Mouse (Mus musculus) intestine, embryonic 14.5 days (tissue): ENCODE measurements around the gene Gata5. TPM values are rescaled to one million over a fixed set of nuclear protein-coding genes. Genes with fewer than 3 reads are reported as not detected.
A peak's percentile ranks its signal among the peaks of the same experiment; 100 is the strongest.

Experiments
- ATAC-seq: fragments of 200-750 bp; cut with Nextera tagmentation; replicated peaks from 2 replicates; pipeline ENCODE4 v1.8.0; 2017; ENCODE audit warnings: low read depth, moderate number of reproducible peaks, moderate TSS enrichment, moderate library complexity; ENCODE audit not compliant: low FRiP score, low TSS enrichment
- DNase-seq: peaks from one replicate; pipeline ENCODE4 v3.0.0-alpha.2; 2018; ENCODE audit warnings: low spot score
- H3K27ac ChIP-seq: fragments of 300-500 bp; sonication (generic); 2 replicates; pipeline ENCODE4 v1.5.1; 2014; ENCODE audit warnings: low read depth, mild to moderate bottlenecking, control low read depth
- H3K27me3 ChIP-seq: fragments of 300-500 bp; sonication (generic); replicated peaks from 2 replicates; pipeline ENCODE4 v1.6.1; 2014; ENCODE audit warnings: low read length, control low read depth; ENCODE audit not compliant: control insufficient read depth, insufficient read depth
- H3K36me3 ChIP-seq: fragments of 300-500 bp; sonication (generic); 2 replicates; pipeline ENCODE4 v1.6.1; 2014; ENCODE audit warnings: low read length, control low read depth; ENCODE audit not compliant: control insufficient read depth, insufficient read depth
- H3K4me1 ChIP-seq: fragments of 300-500 bp; sonication (generic); replicated peaks from 2 replicates; pipeline ENCODE4 v1.6.1; 2014; ENCODE audit warnings: low read length, control low read depth, mixed read lengths; ENCODE audit not compliant: control insufficient read depth, insufficient read depth
- H3K4me2 ChIP-seq: fragments of 300-500 bp; sonication (generic); 2 replicates; pipeline ENCODE4 v1.6.1; 2014; ENCODE audit warnings: low read length
- H3K4me3 ChIP-seq: fragments of 300-500 bp; sonication (generic); 2 replicates; pipeline ENCODE4 v1.5.1; 2014; ENCODE audit warnings: low read depth, low read length, control low read depth, mixed read lengths
- H3K9ac ChIP-seq: fragments of 300-500 bp; sonication (generic); 2 replicates; pipeline ENCODE4 v1.6.1; 2014; ENCODE audit warnings: mild to moderate bottlenecking, low read length
- H3K9me3 ChIP-seq: fragments of 300-500 bp; sonication (generic); 2 replicates; pipeline ENCODE4 v1.6.1; 2016; ENCODE audit warnings: low read length, control low read depth; ENCODE audit not compliant: control insufficient read depth
- WGBS: fragments of 180-500 bp; shearing (Covaris S2); extraction: QIAGEN DNeasy Blood & Tissue Kit; methylation state at CpG from one replicate; pipeline ENCODE4 v1.1.7; 2014; 5-methylcytosine and 5-hydroxymethylcytosine counted together
- polyA plus RNA-seq: library from polyadenylated mRNA; unstranded; fragments of >200 nt; fragmentation: Nextera tagmentation; extraction: Ambion mirVana; gene quantifications from 2 replicates; pipeline ENCODE4 v1.2.1, GENCODE M21; 2014

The Gata5 gene
- polyA plus RNA-seq, 1 experiment from 2014 or later = 8.1 TPM

DNA sequence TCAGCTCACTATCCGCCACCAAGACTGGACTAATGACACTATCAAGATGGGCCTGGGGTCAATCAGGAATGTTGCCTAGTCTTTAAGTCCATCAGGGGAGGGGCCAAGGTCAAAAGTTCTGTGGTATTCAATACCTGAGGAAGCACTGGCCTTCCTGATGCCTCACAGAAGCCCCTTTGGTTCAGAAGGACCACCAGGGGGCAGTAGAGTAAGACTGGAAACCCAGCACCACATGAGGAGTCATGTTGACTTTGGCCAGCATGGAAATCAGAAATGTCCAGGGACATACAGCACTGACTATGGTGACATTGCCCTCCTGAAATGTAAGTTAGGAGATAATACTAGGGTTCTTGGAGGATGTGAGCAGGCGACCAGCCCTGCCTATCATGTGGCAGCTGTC, 16.2 kb upstream of the Gata5 start:
- H3K4me2 ChIP-seq = no peak overlapping the region
- H3K4me3 ChIP-seq = no peak overlapping the region
- no peaks in the 10 kb centered on the region for H3K9me3 ChIP-seq
- H3K27ac ChIP-seq = no peak overlapping the region
- no peaks in the 10 kb centered on the region for H3K36me3 ChIP-seq
- ATAC-seq (no peak), DNase-seq (no peak)
- no peaks in the 10 kb centered on the region for H3K4me1 ChIP-seq
- WGBS = 65% methylated on average over 2 of the region's 2 CpGs
- H3K9ac ChIP-seq = no peak overlapping the region
- no peaks in the 10 kb centered on the region for H3K27me3 ChIP-seq

DNA sequence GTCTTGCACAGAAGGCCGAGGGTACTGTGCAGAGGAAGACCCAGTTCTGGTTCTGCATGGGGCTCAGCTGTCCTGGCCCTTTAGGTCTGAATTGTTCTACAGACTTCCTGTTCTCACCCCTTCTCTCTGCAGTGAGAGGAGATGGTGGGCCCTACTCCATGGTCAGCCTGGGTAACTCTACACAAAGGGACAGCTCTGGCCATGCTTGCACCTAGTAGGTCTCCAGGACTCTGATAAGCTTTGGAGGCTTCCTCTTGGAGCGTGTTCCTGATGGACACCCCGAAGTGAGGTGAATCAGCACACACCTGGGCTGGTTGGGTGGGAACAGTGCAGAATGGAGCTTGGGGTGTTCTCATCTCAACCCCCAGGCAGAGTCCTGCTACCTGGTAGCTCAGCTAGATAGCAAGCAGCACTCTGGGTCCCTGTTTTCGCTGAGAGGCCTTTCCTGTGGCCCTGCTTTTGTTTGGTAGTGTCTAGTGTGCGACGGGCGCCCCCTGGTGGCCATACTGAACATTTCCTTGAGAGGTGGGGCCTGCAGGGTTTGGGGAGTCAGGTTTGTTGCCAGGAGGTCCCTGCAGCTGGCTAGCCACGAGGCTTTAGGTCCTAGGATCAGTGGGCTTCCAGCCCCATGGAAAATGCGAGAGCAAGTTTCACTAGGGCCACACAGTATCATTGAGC, 12.5 kb upstream of the Gata5 start:
- Histone ChIP-seq H3K4me2 (no peak overlapping the region), H3K9ac (no peak overlapping the region), H3K9me3 (no peaks in the 10 kb centered on the region), H3K36me3 (no peaks in the 10 kb centered on the region), H3K4me3 (no peak overlapping the region), H3K27ac (no peak overlapping the region), H3K4me1 (peaks cover 23% of the 10 kb centered on the region), H3K27me3 (no peaks in the 10 kb centered on the region)
- WGBS = 24% methylated on average over 9 of the region's 9 CpGs
- DNase-seq (peak; percentile 94), ATAC-seq (peak; percentile 71)

DNA sequence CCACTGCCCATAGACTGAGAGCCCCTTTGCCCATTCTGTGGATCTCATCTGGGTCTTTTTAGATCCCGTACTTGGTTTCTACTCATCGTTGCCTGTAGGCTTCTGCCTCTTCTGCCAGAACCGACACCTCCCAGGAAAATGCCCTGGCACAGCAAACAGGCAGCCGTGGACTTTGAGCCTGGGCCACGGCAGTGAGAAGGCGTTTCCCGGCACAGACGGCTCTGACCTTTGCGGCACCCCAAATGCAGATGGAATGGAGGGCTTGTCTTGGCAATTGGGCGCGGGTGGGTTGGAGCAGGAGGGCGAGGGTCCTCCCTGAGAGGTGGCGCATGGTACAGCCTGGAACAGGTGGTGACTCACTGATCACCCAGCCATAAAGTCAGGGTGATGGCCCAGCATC, 8.6 kb upstream of the Gata5 start:
- DNase-seq (peak; percentile 64), ATAC-seq (0 out of 2 replicates have a peak, but pooled peaks have one; percentile 14)
- peak overlapping the region; percentile 51; the same call in 1 of the 2 replicates for H3K27ac ChIP-seq
- 71% methylated on average over 13 of the region's 13 CpGs for WGBS
- no peaks in the 10 kb centered on the region for H3K9me3 ChIP-seq
- no peaks in the 10 kb centered on the region for H3K36me3 ChIP-seq
- H3K4me3 ChIP-seq = no peak overlapping the region
- peaks cover 32% of the 10 kb centered on the region for H3K4me1 ChIP-seq
- 0 out of 2 replicates have a peak overlapping the region, but pooled peaks have one; percentile 14 for H3K4me2 ChIP-seq
- H3K27me3 ChIP-seq = 0 out of 2 replicates have a peak, but pooled peaks cover 2% of the 10 kb centered on the region
- H3K9ac ChIP-seq = no peak overlapping the region

DNA sequence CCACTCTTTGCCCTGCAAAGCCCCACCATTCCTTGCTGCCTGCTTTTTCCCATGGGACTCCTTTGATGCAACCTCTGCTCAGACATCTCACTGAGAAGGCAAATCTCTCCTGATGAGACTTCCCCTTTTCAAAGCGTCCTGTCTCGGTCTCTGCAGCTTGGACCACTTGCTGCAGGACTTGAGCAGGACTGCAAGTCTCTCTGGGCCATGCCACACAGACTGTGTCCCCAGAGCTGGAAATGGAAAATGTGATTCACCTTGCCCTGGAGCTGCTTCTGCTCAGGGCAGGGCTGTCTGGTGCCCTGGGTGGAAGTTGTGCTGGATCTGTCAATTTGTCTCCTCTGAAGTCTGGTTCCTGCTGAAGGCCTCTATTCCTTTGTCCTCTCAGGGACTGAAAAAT, 7.7 kb upstream of the Gata5 start:
- no peak overlapping the region for H3K9ac ChIP-seq
- H3K9me3 ChIP-seq = no peaks in the 10 kb centered on the region
- no peak overlapping the region for H3K27ac ChIP-seq
- peaks cover 35% of the 10 kb centered on the region for H3K4me1 ChIP-seq
- H3K4me3 ChIP-seq = no peak overlapping the region
- H3K27me3 ChIP-seq = 0 out of 2 replicates have a peak, but pooled peaks cover 3% of the 10 kb centered on the region
- no peak for DNase-seq
- H3K4me2 ChIP-seq = no peak overlapping the region
- 46% methylated on average over 2 of the region's 2 CpGs for WGBS
- H3K36me3 ChIP-seq = no peaks in the 10 kb centered on the region
- ATAC-seq = no peak

DNA sequence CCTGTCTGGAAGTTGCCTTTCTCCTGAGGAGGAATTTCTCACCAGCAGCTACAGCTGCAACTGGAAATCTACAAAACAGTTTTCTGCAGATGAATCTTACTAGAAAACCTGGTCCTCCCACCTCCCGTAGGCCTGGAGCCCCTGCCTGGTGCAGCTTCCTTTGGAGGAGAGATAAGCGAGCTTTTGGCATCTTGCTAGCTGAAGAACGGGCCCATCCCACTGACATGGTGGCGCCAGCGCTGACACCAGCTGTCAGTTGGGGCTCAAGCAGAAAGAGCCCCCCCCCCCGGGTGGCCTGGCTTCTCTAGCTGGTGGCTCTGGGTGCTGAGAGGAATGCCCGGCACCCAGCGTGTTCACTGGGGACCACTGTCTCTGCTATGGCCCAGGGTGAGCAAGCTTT, 6.7 kb upstream of the Gata5 start:
- Histone ChIP-seq H3K27ac (0 out of 2 replicates have a peak overlapping the region, but pooled peaks have one; percentile 5), H3K4me3 (no peak overlapping the region), H3K9me3 (no peaks in the 10 kb centered on the region), H3K36me3 (no peaks in the 10 kb centered on the region), H3K4me2 (no peak overlapping the region), H3K27me3 (0 out of 2 replicates have a peak, but pooled peaks cover 7% of the 10 kb centered on the region), H3K9ac (no peak overlapping the region), H3K4me1 (peaks cover 39% of the 10 kb centered on the region)
- 66% methylated on average over 8 of the region's 8 CpGs for WGBS
- ATAC-seq (no peak), DNase-seq (no peak)

DNA sequence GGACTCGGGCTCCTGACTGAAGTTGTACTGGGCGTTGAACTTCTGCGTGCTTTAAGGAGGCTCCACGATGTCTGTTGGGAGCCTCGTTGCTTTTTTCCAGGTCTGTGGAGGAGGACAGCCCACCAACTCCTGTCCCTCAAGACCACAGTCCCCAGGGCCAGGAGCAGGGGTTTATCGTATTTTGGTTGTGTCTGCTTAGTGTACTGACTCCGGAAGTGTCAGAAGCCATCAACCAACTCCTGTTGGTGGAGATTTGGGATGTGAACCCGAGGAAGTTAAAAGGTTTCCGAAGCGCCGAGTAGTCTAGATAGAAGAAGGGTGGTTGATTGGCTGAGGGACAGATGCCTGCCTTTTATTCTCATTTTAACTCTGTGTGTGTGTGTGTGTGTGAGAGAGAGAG, 5.4 kb upstream of the Gata5 start:
- Histone ChIP-seq H3K27me3 (peaks cover 19% of the 10 kb centered on the region), H3K4me2 (no peak overlapping the region), H3K4me1 (peaks cover 41% of the 10 kb centered on the region), H3K27ac (no peak overlapping the region), H3K9me3 (no peaks in the 10 kb centered on the region), H3K9ac (no peak overlapping the region), H3K36me3 (no peaks in the 10 kb centered on the region), H3K4me3 (no peak overlapping the region)
- ATAC-seq = no peak
- no peak for DNase-seq
- 30% methylated on average over 11 of the region's 11 CpGs for WGBS

DNA sequence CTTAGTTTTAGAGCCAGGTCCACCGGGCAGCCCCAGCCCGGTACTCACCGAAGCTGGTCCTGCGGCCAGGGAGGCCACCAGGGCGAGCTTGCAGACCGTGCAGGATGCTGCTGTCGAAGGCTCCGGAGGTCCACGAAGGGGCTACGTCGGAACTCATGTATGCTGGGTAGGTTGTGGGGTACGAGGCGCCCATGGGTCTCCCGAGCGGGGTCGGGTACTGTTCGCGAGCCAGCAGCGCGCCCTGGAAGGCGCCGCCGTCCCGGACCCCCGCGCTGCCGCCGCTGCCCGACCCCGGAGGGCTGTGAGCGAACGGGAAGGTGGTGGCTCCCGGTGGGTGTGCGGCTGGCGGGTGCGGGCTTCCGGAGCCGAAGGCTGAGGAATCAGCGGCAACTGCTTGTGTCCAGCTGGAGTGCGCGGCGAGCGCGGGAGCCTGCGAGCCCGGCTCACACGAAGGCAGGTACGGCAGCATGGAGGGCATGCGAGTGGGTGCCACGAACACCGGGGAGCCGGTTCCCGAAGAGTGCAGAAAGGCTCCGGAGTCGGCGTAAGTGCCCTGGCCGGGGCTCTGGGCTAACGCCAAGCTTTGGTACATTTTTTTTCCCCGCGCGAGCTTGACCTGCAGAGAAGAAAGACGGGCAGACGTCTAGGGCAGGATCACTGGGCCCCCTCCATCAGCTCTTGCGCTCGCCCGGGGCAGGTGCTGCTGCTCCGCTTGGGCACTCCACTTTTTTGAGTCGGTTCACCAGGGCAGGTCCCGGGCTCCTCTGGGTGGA, 535 bp downstream of the Gata5 start:
- peak; percentile 14; the same call in 1 of the 2 replicates for ATAC-seq
- WGBS = 1% methylated on average over 69 of the region's 69 CpGs

DNA sequence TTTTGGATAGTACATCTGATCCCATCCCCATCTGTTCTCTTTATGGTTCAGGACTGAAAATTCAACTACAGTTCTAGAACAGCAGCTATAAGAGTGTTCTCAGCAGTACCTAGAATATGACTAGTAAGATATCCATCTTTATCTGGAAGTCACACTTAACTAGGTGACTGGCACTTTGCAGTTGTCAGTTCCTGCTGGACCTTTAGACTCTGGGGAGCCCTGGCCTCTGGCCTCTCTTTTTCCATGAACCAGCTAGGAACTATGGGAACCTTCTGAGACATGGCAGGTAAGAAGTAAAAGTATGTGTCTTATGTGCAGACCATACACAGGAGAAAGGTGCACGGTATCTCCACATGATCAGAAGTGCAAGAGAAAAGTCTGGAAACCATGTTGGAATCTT, 5.0 kb downstream of the Gata5 start:
- WGBS = 87% methylated on average over 1 of the region's 1 CpGs
- ATAC-seq (no peak), DNase-seq (no peak)
- Histone ChIP-seq H3K4me3 (no peak overlapping the region), H3K4me2 (no peak overlapping the region), H3K9me3 (no peaks in the 10 kb centered on the region), H3K36me3 (0 out of 2 replicates have a peak, but pooled peaks cover 6% of the 10 kb centered on the region), H3K27ac (no peak overlapping the region), H3K9ac (no peak overlapping the region), H3K27me3 (peaks cover 27% of the 10 kb centered on the region), H3K4me1 (0 out of 2 replicates have a peak, but pooled peaks cover 10% of the 10 kb centered on the region)

More for the DNA sequence above, 535 bp downstream of the Gata5 start:
- peaks cover 24% of the 10 kb centered on the region; the same call in 1 of the 2 replicates for H3K4me1 ChIP-seq
- H3K27ac ChIP-seq = peak overlapping the region; percentile 43; the same call in 1 of the 2 replicates
- peak overlapping the region; percentile 52 for H3K4me3 ChIP-seq
- H3K4me2 ChIP-seq = peak overlapping the region; percentile 67
- no peaks in the 10 kb centered on the region for H3K36me3 ChIP-seq
- peak overlapping the region; percentile 69 for H3K9ac ChIP-seq
- peaks cover 50% of the 10 kb centered on the region for H3K27me3 ChIP-seq
- peak; percentile 77 for DNase-seq
- no peaks in the 10 kb centered on the region for H3K9me3 ChIP-seq
